9 mouse cellular contexts compared by ENCODE assay signal in the genomic region with DNA sequence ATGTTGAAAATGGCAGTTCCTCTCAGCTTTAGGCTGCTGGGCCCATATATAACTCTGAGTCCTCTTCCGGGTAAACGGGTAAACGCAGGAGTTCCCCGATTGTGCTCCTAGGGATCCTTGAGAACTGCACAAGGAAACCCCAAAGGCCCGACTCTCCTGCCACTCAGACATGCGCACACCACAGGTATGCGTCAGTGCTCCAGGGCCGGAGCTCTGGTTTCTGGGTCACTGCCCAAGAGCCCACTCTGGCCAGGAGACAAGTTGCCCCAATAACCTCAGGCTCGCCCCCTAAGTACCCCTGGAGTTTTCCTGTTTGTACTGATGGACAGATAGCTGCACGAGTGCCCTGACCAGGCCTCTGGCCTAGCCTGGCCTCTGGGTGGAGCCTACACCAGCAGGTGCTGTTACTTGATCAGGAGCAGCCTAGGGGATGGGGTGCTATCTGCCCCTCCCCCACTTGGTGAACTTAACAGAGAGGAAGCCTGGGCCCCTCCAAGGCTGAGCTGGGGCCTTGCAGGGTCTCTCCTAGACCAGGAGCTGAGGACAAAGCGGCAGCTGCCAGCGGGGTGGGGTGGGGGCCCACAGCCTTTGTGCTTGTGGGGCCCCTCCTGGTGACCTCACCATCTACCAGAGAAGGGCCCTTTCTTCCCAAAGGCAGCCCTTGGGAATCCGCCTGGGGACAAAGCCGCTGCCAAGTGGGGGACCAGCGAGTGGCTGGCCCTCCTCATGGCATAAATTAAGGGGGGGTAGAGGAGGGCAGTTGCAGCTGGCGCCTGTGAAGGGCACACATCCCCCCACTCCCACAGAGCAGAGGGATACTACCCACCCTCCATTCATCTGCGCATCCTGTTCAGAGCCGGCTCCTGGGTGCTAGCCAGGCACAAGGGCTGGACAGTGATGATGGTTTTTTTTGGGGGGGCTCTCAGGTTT. TPM values are rescaled to one million over a fixed set of nuclear protein-coding genes. Genes with fewer than 3 reads are reported as not detected.
DNase-seq lines count a peak whose midpoint lies in the region; ATAC-seq lines count a peak whose summit lies in the region.
"Had no signal": no experiment of that assay in that cellular context is flagged by ENCODE, and none has a peak within 500 bp of the region (broad histone marks: within the 10 kb centered on the region; RNA-seq: fewer than 3 reads in every experiment).

No protein-coding gene starts in this region.

- no peak overlapping the region for H3K4me3 ChIP-seq in kidney, embryonic 15.5 days (replicated peaks)
- H3K4me3 ChIP-seq in liver, embryonic 15.5 days (replicated peaks): no peak overlapping the region
- H3K4me3 ChIP-seq: megakaryocyte, embryonic 14.5 days had no signal

- peak overlapping the region; percentile 71 for H3K27ac ChIP-seq in kidney, embryonic 15.5 days
- 0 out of 2 replicates have a peak overlapping the region, but pooled peaks have one; percentile 38 for H3K27ac ChIP-seq in liver, embryonic 15.5 days (replicated peaks)

- DNase-seq in adrenal gland, postnatal 10 days: peak; percentile 35
- DNase-seq in adrenal gland, adult 2 months: no peak
- peak; percentile 54 for DNase-seq in thymus, postnatal 14 days
- no peak for DNase-seq in thymus, postnatal 25 days
- DNase-seq in right cerebral cortex, postnatal 25 days: peak; percentile 68

- ATAC-seq in kidney, embryonic 15.5 days (replicated peaks; ENCODE audit: low FRiP score): peak; percentile 68
- ATAC-seq in liver, embryonic 15.5 days (ENCODE audit: insufficient read depth): peak; percentile 16; the same call in 1 of the 2 replicates
- no peak for ATAC-seq in megakaryocyte, adult 5-6 weeks (ENCODE audit: poor library complexity, severe bottlenecking)

- H3K9me3 ChIP-seq in kidney, embryonic 15.5 days (replicated peaks): no peaks in the 10 kb centered on the region
- H3K9me3 ChIP-seq in liver, embryonic 15.5 days (replicated peaks): no peaks in the 10 kb centered on the region
- H3K9me3 ChIP-seq: megakaryocyte, embryonic 14.5 days had no signal

- H3K9ac ChIP-seq in kidney, embryonic 15.5 days: peak overlapping the region; percentile 21; the same call in 1 of the 2 replicates
- H3K9ac ChIP-seq in liver, embryonic 15.5 days: no peak overlapping the region

- no peaks in the 10 kb centered on the region for H3K36me3 ChIP-seq in kidney, embryonic 15.5 days
- no peaks in the 10 kb centered on the region for H3K36me3 ChIP-seq in liver, embryonic 15.5 days (replicated peaks)

- 31% methylated on average over 18 of the region's 18 CpGs for WGBS in kidney, embryonic 15.5 days
- WGBS in liver, embryonic 15.5 days (ENCODE audit: insufficient replicate concordance): 48% methylated on average over 18 of the region's 18 CpGs

- no peaks in the 10 kb centered on the region for H3K27me3 ChIP-seq in kidney, embryonic 15.5 days
- H3K27me3 ChIP-seq in liver, embryonic 15.5 days: no peaks in the 10 kb centered on the region; the same call in none of the 2 replicates

- peak overlapping the region; percentile 37 for H3K4me2 ChIP-seq in kidney, embryonic 15.5 days
- no peak overlapping the region for H3K4me2 ChIP-seq in liver, embryonic 15.5 days

- peaks cover 50% of the 10 kb centered on the region for H3K4me1 ChIP-seq in kidney, embryonic 15.5 days
- peaks cover 32% of the 10 kb centered on the region for H3K4me1 ChIP-seq in liver, embryonic 15.5 days (replicated peaks)

RNA-seq across cellular contexts. Expression of a gene that starts 15.7 kb away (rescaled TPM):
- 10 to 100 TPM in 1 of 2 experiments, 1 to 10 TPM in 1; 9.5 to 11.3 TPM for total RNA-seq in adrenal gland, postnatal 10 days (2021)
- total RNA-seq in adrenal gland, adult 2 months (2021): 10 to 100 TPM; 13.7 to 15.8 TPM
- 74.9 and 79.6 TPM in 2 replicates for polyA plus RNA-seq in adrenal gland, adult 2 months (2012; rRNA removed)
- polyA plus RNA-seq in kidney, embryonic 15.5 days (2015; fragmentation: Nextera tagmentation; extraction: Ambion mirVana): 10.7 and 12.8 TPM in 2 replicates
- polyA plus RNA-seq in liver, embryonic 15.5 days (2015; fragmentation: Nextera tagmentation; extraction: Ambion mirVana): 5.9 and 7.3 TPM in 2 replicates
- 2.3 and 3.2 TPM in 2 replicates for total RNA-seq in megakaryocyte, adult 5-6 weeks (2015)
- 2.2 and 3.8 TPM in 2 replicates for total RNA-seq in megakaryocyte, adult 5-6 weeks (2017)

RNA-seq across cellular contexts. Expression of a gene that starts 19.5 kb away (rescaled TPM):
- 10 to 100 TPM; 32.1 to 35.4 TPM for total RNA-seq in adrenal gland, postnatal 10 days (2021)
- total RNA-seq in adrenal gland, adult 2 months (2021): 10 to 100 TPM; 32.5 to 37.7 TPM
- polyA plus RNA-seq in adrenal gland, adult 2 months (2012; rRNA removed): 8.0 and 12.0 TPM in 2 replicates
- 51.4 and 53.6 TPM in 2 replicates for polyA plus RNA-seq in kidney, embryonic 15.5 days (2015; fragmentation: Nextera tagmentation; extraction: Ambion mirVana)
- 15.8 and 15.9 TPM in 2 replicates for polyA plus RNA-seq in liver, embryonic 15.5 days (2015; fragmentation: Nextera tagmentation; extraction: Ambion mirVana)
- total RNA-seq in megakaryocyte, adult 5-6 weeks (2015): 10.8 and 11.4 TPM in 2 replicates
- 19.1 and 21.8 TPM in 2 replicates for total RNA-seq in megakaryocyte, adult 5-6 weeks (2017)

RNA-seq across cellular contexts. Expression of a gene that starts 19.5 kb away (rescaled TPM):
- total RNA-seq in adrenal gland, postnatal 10 days (2021): 10 to 100 TPM; 69.0 to 72.8 TPM
- total RNA-seq in adrenal gland, adult 2 months (2021): 10 to 100 TPM; 67.7 to 70.0 TPM
- 191 and 279 TPM in 2 replicates for polyA plus RNA-seq in adrenal gland, adult 2 months (2012; rRNA removed)
- 53.5 and 57.4 TPM in 2 replicates for polyA plus RNA-seq in kidney, embryonic 15.5 days (2015; fragmentation: Nextera tagmentation; extraction: Ambion mirVana)
- 18.1 and 18.2 TPM in 2 replicates for polyA plus RNA-seq in liver, embryonic 15.5 days (2015; fragmentation: Nextera tagmentation; extraction: Ambion mirVana)
- 44.6 and 45.0 TPM in 2 replicates for total RNA-seq in megakaryocyte, adult 5-6 weeks (2015)
- total RNA-seq in megakaryocyte, adult 5-6 weeks (2017): 60.6 and 61.0 TPM in 2 replicates

RNA-seq across cellular contexts. Expression of a gene that starts 21.5 kb away (rescaled TPM):
- total RNA-seq in adrenal gland, postnatal 10 days (2021): 10 to 100 TPM; 46.2 to 53.1 TPM
- 10 to 100 TPM; 30.9 to 96.5 TPM for total RNA-seq in adrenal gland, adult 2 months (2021)
- 192 and 265 TPM in 2 replicates for polyA plus RNA-seq in adrenal gland, adult 2 months (2012; rRNA removed)
- polyA plus RNA-seq in kidney, embryonic 15.5 days (2015; fragmentation: Nextera tagmentation; extraction: Ambion mirVana): 126 and 154 TPM in 2 replicates
- 41.9 and 45.7 TPM in 2 replicates for polyA plus RNA-seq in liver, embryonic 15.5 days (2015; fragmentation: Nextera tagmentation; extraction: Ambion mirVana)
- 8.0 and 9.7 TPM in 2 replicates for total RNA-seq in megakaryocyte, adult 5-6 weeks (2015)
- total RNA-seq in megakaryocyte, adult 5-6 weeks (2017): 22.0 and 23.1 TPM in 2 replicates

Comparison
In these comparisons a context has a peak if more than half of its experiments do, and no peak if none do; other contexts are left out.
1. DNase-seq: peak in adrenal gland, postnatal 10 days (single experiment), thymus, postnatal 14 days (single experiment) and right cerebral cortex, postnatal 25 days (single experiment); none in adrenal gland, adult 2 months (single experiment) and thymus, postnatal 25 days (single experiment).